In the genomic region with DNA sequence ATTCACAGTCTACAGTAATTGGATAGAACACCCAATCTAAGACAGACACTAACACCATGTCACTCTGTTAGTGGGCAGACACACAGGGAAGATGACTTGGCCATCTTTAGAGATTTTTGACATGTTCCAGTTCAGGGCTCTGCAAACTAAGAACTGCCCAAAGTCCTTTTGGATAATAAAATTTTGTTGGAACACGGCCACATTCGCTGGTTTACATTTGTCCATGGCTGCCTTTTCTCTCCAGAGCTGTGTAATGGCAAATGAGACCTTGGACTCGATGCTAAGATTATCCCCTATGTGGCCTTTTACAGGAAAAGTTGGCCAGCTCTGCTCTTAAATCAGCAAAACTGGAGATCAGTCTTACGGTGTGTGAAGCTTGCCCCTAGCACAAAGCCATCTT, we compare ENCODE assay signal across 25 mouse cellular contexts.
DNase-seq lines count a peak whose midpoint lies in the region; ATAC-seq and TF ChIP-seq lines count a peak whose summit lies in the region.
"Had no signal": no experiment of that assay in that cellular context is flagged by ENCODE, and none has a peak within 500 bp of the region (broad histone marks: within the 10 kb centered on the region; RNA-seq: fewer than 3 reads in every experiment).

No protein-coding gene starts in this region.

- no peak for TF ChIP-seq CTCF in lung, embryonic 14.5 days (IDR thresholded peaks at IDR 0.05; ENCODE audit: low read depth)

- H3K27ac ChIP-seq in kidney, embryonic 16.5 days (ENCODE audit: low read length) = no peak overlapping the region
- no peak overlapping the region for H3K27ac ChIP-seq in lung, embryonic 14.5 days (ENCODE audit: low read depth)
- H3K27ac ChIP-seq: embryonic facial prominence, embryonic 13.5 days; forebrain, embryonic 10.5 days; forebrain, embryonic 13.5 days; heart, adult 2 months; heart, embryonic 10.5 days; heart, embryonic 13.5 days; hindbrain, embryonic 14.5 days had no signal

- no peak for ATAC-seq in kidney, embryonic 16.5 days (ENCODE audit: low FRiP score, low TSS enrichment)
- no peak for ATAC-seq in lung, embryonic 14.5 days (ENCODE audit: insufficient read depth)
- ATAC-seq: CD4-positive, CD25-positive, alpha-beta regulatory T cell, adult 4 months; forebrain, embryonic 13.5 days; forebrain, embryonic 16.5 days had no signal

- H3K36me3 ChIP-seq in kidney, embryonic 16.5 days (ENCODE audit: insufficient read depth, low read length) = no peaks in the 10 kb centered on the region
- H3K36me3 ChIP-seq in lung, embryonic 14.5 days (ENCODE audit: insufficient read depth) = no peaks in the 10 kb centered on the region
- H3K36me3 ChIP-seq: embryonic facial prominence, embryonic 13.5 days; forebrain, embryonic 10.5 days; heart, embryonic 10.5 days; heart, embryonic 13.5 days had no signal

- WGBS in kidney, embryonic 16.5 days = 85% methylated on average over 4 of the region's 4 CpGs
- 65% methylated on average over 4 of the region's 4 CpGs for WGBS in lung, embryonic 14.5 days

- H3K4me1 ChIP-seq in kidney, embryonic 16.5 days (ENCODE audit: insufficient read depth, low read length) = no peaks in the 10 kb centered on the region
- H3K4me1 ChIP-seq in lung, embryonic 14.5 days (ENCODE audit: insufficient read depth) = no peaks in the 10 kb centered on the region
- H3K4me1 ChIP-seq: forebrain, embryonic 13.5 days; heart, embryonic 10.5 days; heart, embryonic 13.5 days had no signal

- H3K27me3 ChIP-seq in kidney, embryonic 16.5 days (ENCODE audit: insufficient read depth, low read length) = no peaks in the 10 kb centered on the region
- H3K27me3 ChIP-seq in lung, embryonic 14.5 days (ENCODE audit: insufficient read depth, low read length) = no peaks in the 10 kb centered on the region
- H3K27me3 ChIP-seq: embryonic facial prominence, embryonic 13.5 days; forebrain, embryonic 13.5 days; heart, embryonic 13.5 days had no signal

- H3K4me3 ChIP-seq in kidney, embryonic 16.5 days (ENCODE audit: low read length) = no peak overlapping the region
- no peak overlapping the region for H3K4me3 ChIP-seq in lung, embryonic 14.5 days (ENCODE audit: low read depth, low read length)
- H3K4me3 ChIP-seq: embryonic facial prominence, embryonic 13.5 days; forebrain, embryonic 10.5 days; forebrain, embryonic 13.5 days; heart, adult 2 months; heart, embryonic 10.5 days; heart, embryonic 13.5 days had no signal

- no peak overlapping the region for H3K4me2 ChIP-seq in kidney, embryonic 16.5 days (replicated peaks; ENCODE audit: low read depth, low read length)
- no peak overlapping the region for H3K4me2 ChIP-seq in lung, embryonic 14.5 days
- H3K4me2 ChIP-seq: embryonic facial prominence, embryonic 13.5 days; forebrain, embryonic 13.5 days; heart, embryonic 13.5 days; hindbrain, embryonic 14.5 days had no signal

- H3K9me3 ChIP-seq in kidney, embryonic 16.5 days (ENCODE audit: low read length) = no peaks in the 10 kb centered on the region
- no peaks in the 10 kb centered on the region for H3K9me3 ChIP-seq in lung, embryonic 14.5 days (ENCODE audit: low read depth, low read length)
- H3K9me3 ChIP-seq: embryonic facial prominence, embryonic 13.5 days; forebrain, embryonic 10.5 days; forebrain, embryonic 13.5 days; heart, embryonic 10.5 days; heart, embryonic 13.5 days had no signal

- DNase-seq in kidney, adult 8-10 months = peak; percentile 42 to 45
- no peak for DNase-seq in kidney, adult 18-20 months
- peak; percentile 28 to 33 for DNase-seq in kidney, postnatal 36 days
- DNase-seq in lung, embryonic 14.5 days = peak; percentile 44
- no peak for DNase-seq in lung, postnatal 10 days
- DNase-seq: adrenal gland, adult 2 months; adrenal gland, postnatal 14 days; cerebellum, adult 11 months; cerebellum, adult 2 months; cerebellum, adult 9-11 months; cerebellum, postnatal 25 days; gastrocnemius, postnatal 10 days; gastrocnemius, postnatal 36 days; heart, adult 2 months; heart, postnatal 14 days; heart, postnatal 4 days had no signal

- no peak overlapping the region for H3K9ac ChIP-seq in kidney, embryonic 16.5 days (replicated peaks; ENCODE audit: low read length)
- no peak overlapping the region for H3K9ac ChIP-seq in lung, embryonic 14.5 days
- H3K9ac ChIP-seq: embryonic facial prominence, embryonic 13.5 days; forebrain, embryonic 13.5 days; heart, embryonic 13.5 days; hindbrain, embryonic 14.5 days had no signal

Comparison
In these comparisons a context has a peak if more than half of its experiments do, and no peak if none do; other contexts are left out.
1. DNase-seq: peak in kidney, adult 8-10 months (2 of 2), kidney, postnatal 36 days (2 of 2) and lung, embryonic 14.5 days (single experiment); none in kidney, adult 18-20 months (single experiment) and lung, postnatal 10 days (single experiment).